Mouse (Mus musculus): Measurements from ENCODE around the gene Wwp2.

GRCm38 (mm10) chr8:107412552-107412951, 23.6 kb upstream of the Wwp2 start:
- TF ChIP-seq POLR2A (IDR thresholded peaks at IDR 0.05; ENCODE audit: borderline replicate concordance, extremely low read depth, low read depth, low read length) (no peak), CTCF (IDR thresholded peaks at IDR 0.05; ENCODE audit: insufficient read depth, low read length) (no peak)

Data from lung, adult 2 months (tissue).